Mouse (Mus musculus) left cerebral cortex, adult 11 months (tissue): Measurements from ENCODE around the gene Add2.

ENCODE experiments used
- DNase-seq: peaks from one replicate; pipeline ENCODE4 v3.0.0; 2022; ENCODE audit warnings: low spot score

Gene Add2

DNA sequence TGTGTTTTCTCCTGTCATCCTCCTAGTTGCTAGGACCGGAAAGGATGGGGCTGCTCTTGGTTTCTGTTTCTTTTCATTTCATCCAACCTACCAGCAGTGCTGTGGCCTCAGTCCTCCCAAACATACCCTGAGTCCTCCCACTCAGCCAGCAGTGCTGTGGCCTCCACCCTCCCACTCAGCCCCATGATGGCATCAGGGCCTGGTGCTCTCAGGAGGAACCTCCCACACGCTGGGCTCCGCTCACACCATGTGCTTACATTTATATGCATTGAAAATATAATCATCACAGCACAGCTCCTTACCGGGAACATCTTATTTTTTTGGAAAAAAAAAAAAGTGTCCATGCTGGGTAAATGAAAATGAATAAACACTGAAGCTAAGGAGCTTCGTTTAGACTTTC is 20.0 kb downstream of the Add2 start:
- peak; percentile 80 for DNase-seq

GRCm38 (mm10) chr6:86050586-86051268 is 22.2 kb downstream of the Add2 start:
- DNase-seq: no peak

DNA sequence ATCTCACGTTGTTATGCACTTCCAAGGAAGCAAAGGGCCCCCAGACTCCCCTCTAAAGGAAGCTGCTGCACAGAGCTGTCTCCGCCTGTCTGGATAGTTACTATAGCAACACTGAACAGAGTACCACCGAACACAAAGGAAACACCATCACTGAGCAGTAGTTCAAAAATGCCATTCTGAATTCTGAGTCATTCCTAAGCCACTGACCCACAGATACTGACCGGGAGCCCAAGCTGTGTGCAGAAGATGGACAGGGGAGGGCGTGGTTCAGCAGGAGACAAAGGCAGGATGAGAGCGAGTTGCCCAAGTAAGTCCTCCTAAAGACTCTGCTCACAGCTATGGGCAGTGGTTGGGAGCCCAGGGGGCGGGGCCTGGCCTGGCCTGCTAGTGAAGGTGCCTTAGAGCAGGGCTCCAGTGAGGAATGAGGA is 23.6 kb downstream of the Add2 start:
- DNase-seq: no peak

DNA sequence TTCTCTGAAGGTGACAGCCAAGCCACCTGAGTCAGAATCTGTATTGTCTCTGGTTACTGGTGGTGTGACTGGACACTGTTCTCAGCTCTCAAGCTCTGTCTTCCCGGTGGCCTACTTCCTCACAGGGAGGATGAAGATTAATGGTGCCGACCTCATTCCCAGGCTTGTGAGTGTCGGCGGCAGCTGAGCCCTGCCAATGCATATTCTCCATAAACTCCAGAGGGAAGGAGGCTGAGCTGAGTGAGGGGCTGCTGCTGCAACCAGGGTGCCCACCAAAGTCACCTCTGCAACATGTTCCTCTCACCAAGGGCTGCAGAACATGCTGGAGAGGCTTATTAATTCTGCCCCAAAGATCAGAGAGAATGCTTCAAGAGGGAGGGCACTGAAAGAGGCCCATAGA is 24.1 kb downstream of the Add2 start:
- DNase-seq: no peak

DNA sequence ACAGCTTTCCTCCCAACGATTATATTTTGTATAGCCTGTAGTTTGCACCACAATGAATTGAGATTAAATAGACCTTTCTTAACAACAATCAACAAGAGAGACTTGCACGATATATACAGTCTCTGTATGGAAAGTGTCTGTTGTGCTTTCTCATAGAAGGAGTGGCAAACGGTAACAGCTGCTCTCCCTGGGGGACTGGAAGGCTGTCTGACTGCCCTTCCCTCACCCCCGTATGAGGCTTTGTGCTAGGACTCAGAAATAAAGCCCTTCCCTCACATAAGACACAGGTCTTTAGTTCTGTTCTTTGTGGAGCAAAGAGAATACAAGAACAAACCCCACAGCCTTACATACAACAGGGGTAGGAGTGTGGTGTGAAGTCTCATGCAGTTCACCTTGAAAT is 24.6 kb downstream of the Add2 start:
- no peak for DNase-seq

DNA sequence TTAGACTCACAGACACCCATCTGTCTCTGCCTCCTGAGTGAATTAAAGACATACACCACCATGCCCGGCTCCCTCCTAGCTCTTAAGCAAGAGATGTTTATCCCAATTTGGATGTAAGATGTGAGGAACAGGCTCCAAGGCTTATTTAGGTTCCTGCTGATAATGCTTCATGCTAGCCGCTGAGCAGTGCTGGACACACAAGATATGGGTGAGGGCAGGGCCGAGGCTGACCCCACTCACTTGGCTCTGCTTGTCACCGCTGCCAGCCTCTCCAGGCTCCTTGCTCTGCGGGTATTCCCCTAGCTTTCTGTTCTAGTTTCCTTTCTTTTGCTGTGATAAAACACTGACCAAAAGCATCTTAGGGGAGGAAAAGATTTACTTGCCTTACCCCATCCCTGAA is 25.1 kb downstream of the Add2 start:
- DNase-seq: no peak

- DNase-seq: no peak
These were observed 30.0 kb downstream of the Add2 start for GRCm38 (mm10) chr6:86058475-86058874.

DNA sequence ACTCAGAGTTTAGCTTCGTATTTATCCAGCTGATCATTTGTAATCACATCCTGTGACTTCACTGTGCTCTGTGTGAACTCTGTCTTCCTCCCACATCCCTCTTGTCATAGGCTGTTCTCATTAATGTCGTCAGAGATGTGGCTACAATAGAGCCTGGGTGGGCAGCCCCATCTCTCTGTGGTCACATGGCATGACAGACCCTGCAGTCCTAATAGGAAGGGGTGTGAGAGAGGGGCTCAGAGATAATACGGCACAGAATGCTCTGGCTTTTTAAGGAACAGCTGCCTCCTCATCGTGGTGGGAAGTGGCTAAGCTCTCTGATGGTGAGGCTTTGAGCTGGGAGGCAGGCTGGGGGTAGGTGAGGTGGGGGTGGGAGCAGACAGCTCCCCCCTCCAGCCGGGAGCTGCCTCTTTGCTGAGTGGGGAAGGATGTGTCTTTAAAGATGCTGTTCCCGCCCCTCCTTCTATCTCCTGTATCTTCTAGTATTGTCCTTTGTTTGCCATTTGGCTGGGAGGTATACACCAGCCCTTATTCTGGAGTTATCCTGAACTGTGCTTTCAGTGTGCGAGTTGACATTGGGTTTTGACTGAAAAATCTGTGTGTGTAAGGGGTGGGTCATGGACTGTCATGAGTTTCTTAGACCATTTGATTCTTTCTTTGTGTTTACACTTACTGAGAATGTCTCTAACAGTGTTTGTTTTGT is 30.8 kb downstream of the Add2 start:
- no peak for DNase-seq

GRCm38 (mm10) chr6:86060170-86060569 is 31.7 kb downstream of the Add2 start:
- DNase-seq: no peak

- DNase-seq: no peak
These were observed 33.7 kb downstream of the Add2 start for GRCm38 (mm10) chr6:86062226-86062625.

- DNase-seq: no peak
These were observed 34.2 kb downstream of the Add2 start for GRCm38 (mm10) chr6:86062684-86063083.

GRCm38 (mm10) chr6:86064318-86065016 is 36.0 kb downstream of the Add2 start:
- DNase-seq: peak; percentile 84

- DNase-seq: no peak
These were observed 38.2 kb downstream of the Add2 start for GRCm38 (mm10) chr6:86066727-86067126.

- no peak for DNase-seq
These were observed 38.7 kb downstream of the Add2 start for GRCm38 (mm10) chr6:86067145-86067544.

DNA sequence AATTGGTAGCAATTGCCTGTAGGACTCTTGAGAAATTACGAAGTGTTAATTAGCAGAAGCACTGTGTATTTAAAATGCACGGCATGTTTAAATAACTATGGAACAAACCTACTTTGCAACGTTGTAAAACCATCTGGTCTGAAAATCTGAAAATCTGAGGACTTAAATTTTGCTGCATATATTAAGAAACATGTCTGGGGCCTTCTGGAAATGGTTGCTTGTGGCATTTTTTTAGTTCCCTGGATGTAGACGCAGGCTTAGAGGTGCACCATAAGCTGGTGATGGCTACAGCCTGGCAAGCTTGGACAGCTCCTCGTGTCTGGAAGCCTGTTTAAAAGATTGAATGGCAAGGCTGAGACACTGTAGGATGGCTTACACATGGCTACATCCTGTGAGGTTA is 40.5 kb downstream of the Add2 start:
- DNase-seq: no peak

DNA sequence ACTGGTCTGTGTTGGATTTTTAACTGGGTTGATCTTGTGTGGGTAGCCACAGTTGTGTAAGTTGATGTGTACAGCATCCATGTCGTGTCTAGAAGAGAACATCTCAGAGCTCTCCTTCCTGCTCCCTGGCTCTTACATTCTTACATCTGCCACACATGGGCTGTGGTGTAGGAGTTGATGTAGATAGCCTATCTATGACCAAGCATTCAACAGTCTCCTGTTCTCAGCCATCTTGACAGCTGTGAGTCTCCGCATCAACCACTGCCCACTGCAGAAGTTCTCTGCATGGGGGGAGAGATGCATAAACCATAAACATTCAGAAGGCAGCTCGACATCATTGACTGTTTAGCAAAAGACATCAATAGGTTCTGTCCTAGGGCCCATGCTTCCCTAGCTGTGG is 41.4 kb downstream of the Add2 start:
- no peak for DNase-seq

- DNase-seq: no peak
These were observed 41.8 kb downstream of the Add2 start for GRCm38 (mm10) chr6:86070277-86070676.

DNA sequence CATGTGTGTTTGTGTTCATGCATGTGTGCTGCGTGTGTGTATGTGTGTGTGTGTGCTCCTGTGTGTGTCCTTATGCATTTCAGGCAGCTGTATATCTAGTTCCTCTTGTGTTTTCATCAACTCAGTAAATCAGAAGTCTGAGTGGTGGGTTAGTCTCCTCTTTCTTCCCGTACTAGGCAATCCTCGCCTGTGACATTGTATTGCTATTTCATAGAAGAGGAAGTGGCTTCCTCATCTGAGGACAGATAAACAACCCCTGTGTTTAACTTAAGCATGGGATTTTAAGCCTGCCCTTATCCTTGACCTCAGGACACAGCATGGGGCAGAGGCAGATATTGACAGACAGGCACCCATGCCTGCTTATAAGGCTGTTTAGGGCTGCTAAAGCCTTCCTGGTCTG is 45.4 kb downstream of the Add2 start:
- no peak for DNase-seq

DNA sequence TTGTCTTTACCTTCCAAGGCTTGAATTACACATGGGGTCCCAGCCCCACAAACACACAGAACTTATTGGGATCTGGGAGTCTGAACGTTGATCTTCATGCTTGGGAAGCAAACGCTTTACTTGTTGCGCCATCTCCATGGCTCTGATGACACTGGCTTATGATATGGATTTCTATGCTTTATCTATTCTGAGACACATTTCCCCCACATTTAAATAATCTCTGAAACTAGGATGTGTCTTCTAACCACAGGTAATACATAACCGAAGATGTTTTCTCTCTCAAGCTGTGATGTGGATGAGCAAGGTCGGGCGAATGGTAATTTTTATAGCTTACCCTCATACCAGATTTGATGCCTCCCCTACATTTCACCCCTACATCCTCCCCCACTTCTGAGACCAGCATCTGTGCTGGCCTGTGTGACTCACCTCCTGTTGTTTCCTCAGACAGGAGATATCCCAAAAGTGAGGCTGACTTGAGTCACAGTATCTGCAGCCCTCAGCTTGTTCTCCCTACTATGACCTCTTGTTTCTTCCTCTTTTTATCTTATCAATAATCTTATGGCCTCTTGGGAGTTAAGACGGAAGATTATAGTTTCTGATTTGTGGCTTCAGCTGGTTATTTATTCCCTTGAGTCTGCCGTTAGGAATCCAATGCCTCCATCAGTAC is 46.2 kb downstream of the Add2 start:
- no peak for DNase-seq

GRCm38 (mm10) chr6:86076525-86076924 is 48.0 kb downstream of the Add2 start:
- DNase-seq: no peak

GRCm38 (mm10) chr6:86077880-86078279 is 49.4 kb downstream of the Add2 start:
- no peak for DNase-seq

- no peak for DNase-seq
These were observed 50.0 kb downstream of the Add2 start for GRCm38 (mm10) chr6:86078361-86079010.
